Mouse (Mus musculus) naive thymus-derived CD4-positive, alpha-beta T cell, adult 2 months (primary cell): ENCODE data around the gene Tmem82.
A peak's percentile ranks its signal among the peaks of the same experiment; 100 is the strongest.

ENCODE experiments used
- DNase-seq: peaks from one replicate; pipeline ENCODE4 v3.0.0-alpha.2; 2011; ENCODE audit warnings: low read depth

The Tmem82 gene

GRCm38 (mm10) chr4:141614946-141615345, 3.5 kb downstream of the Tmem82 start:
- no peak for DNase-seq

- no peak for DNase-seq
These were observed 8.9 kb downstream of the Tmem82 start for GRCm38 (mm10) chr4:141609538-141609937.

GRCm38 (mm10) chr4:141605861-141606260, 12.6 kb downstream of the Tmem82 start, which contains the start of gene Fblim1:
Gene Fblim1 (minus strand): TSS chr4:141606096.
- DNase-seq = no peak

- DNase-seq = no peak
These were observed 13.0 kb downstream of the Tmem82 start for GRCm38 (mm10) chr4:141605421-141605820.

GRCm38 (mm10) chr4:141604493-141604892, 13.9 kb downstream of the Tmem82 start:
- no peak for DNase-seq

- no peak for DNase-seq
These were observed 14.5 kb downstream of the Tmem82 start for GRCm38 (mm10) chr4:141603921-141604320.

GRCm38 (mm10) chr4:141602523-141603223, 15.8 kb downstream of the Tmem82 start:
- DNase-seq = no peak

- DNase-seq = no peak
These were observed 17.1 kb downstream of the Tmem82 start for GRCm38 (mm10) chr4:141601148-141601862.

- DNase-seq = no peak
These were observed 18.1 kb downstream of the Tmem82 start for GRCm38 (mm10) chr4:141600364-141600763.

GRCm38 (mm10) chr4:141599251-141600141, 18.9 kb downstream of the Tmem82 start:
- no peak for DNase-seq

- DNase-seq = no peak
These were observed 19.6 kb downstream of the Tmem82 start for GRCm38 (mm10) chr4:141598894-141599250.

GRCm38 (mm10) chr4:141598199-141598893, 20.1 kb downstream of the Tmem82 start:
- DNase-seq = no peak

GRCm38 (mm10) chr4:141596700-141597328, 21.6 kb downstream of the Tmem82 start:
- no peak for DNase-seq

- DNase-seq = no peak
These were observed 22.7 kb downstream of the Tmem82 start for GRCm38 (mm10) chr4:141595605-141596268.

GRCm38 (mm10) chr4:141595138-141595537, 23.3 kb downstream of the Tmem82 start:
- DNase-seq = no peak

- peak; percentile 47 for DNase-seq
These were observed 26.9 kb downstream of the Tmem82 start for GRCm38 (mm10) chr4:141591547-141591946.

- no peak for DNase-seq
These were observed 34.5 kb downstream of the Tmem82 start for GRCm38 (mm10) chr4:141583919-141584318.

GRCm38 (mm10) chr4:141581051-141581450, 37.4 kb downstream of the Tmem82 start:
- no peak for DNase-seq

- DNase-seq = no peak
These were observed 39.6 kb downstream of the Tmem82 start for GRCm38 (mm10) chr4:141578833-141579232.

GRCm38 (mm10) chr4:141576877-141577276, 41.6 kb downstream of the Tmem82 start:
- DNase-seq = no peak

- DNase-seq = no peak
These were observed 42.0 kb downstream of the Tmem82 start for GRCm38 (mm10) chr4:141576404-141576803.
